Comparison of ENCODE assay signal across 11 mouse cellular contexts in the genomic region with DNA sequence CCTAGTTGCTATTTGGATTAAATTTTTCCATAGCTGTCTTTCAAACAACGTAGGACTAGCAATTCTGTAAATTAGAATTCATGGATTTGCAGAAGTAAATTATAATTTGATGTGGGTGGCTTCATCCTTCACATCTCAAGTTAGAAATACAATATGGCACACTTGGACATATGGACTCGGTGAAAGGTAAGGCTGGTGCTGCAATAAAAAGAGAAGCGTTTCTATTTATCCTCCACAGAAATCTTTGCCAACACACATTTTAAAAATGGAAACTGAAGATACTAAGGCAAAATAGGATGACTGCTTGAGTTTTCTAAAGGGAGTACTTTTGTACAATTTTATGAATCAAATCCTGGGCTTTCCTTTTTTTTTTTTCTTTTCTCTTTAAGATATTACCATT.
"Had no signal": no experiment of that assay in that cellular context is flagged by ENCODE, and none has a peak within 500 bp of the region (broad histone marks: within the 10 kb centered on the region; RNA-seq: fewer than 3 reads in every experiment).

No protein-coding gene starts in this region.

- DNase-seq: retina, postnatal 1 day; right cerebral cortex, adult 18-20 months; right cerebral cortex, postnatal 14 days; right cerebral cortex, postnatal 25 days; right cerebral cortex, postnatal 4 days; spleen, adult 18-20 months; thymus, adult 18-20 months; thymus, adult 2 months; thymus, postnatal 14 days; thymus, postnatal 25 days; thymus, postnatal 4 days had no signal
